Mouse (Mus musculus) forebrain, embryonic 14.5 days (tissue): ENCODE data around the gene Kif6. TPM values are rescaled to one million over a fixed set of nuclear protein-coding genes. Genes with fewer than 3 reads are reported as not detected.
A peak's percentile ranks its signal among the peaks of the same experiment; 100 is the strongest.

Experiments
- ATAC-seq: fragments of 200-750 bp; cut with Nextera tagmentation; 2 replicates; pipeline ENCODE4 v1.8.0; 2017; ENCODE audit warnings: mild to moderate bottlenecking, moderate library complexity
- DNase-seq: peaks from one replicate; pipeline ENCODE4 v3.0.0-alpha.2; 2015; ENCODE audit warnings: low spot score
- H3K27ac ChIP-seq: fragments of 300-500 bp; sonication (generic); 2 replicates; pipeline ENCODE4 v1.5.1; 2014; ENCODE audit warnings: low read depth, mild to moderate bottlenecking, control low read depth, low read length, moderate library complexity
- H3K27me3 ChIP-seq: fragments of 300-500 bp; sonication (generic); replicated peaks from 2 replicates; pipeline ENCODE4 v1.6.1; 2014; ENCODE audit warnings: low read length, control low read depth, mixed read lengths; ENCODE audit not compliant: control insufficient read depth, insufficient read depth
- H3K36me3 ChIP-seq: fragments of 300-500 bp; sonication (generic); 2 replicates; pipeline ENCODE4 v1.6.1; 2014; ENCODE audit warnings: low read length, control low read depth; ENCODE audit not compliant: control insufficient read depth, insufficient read depth
- H3K4me1 ChIP-seq: fragments of 300-500 bp; sonication (generic); 2 replicates; pipeline ENCODE4 v1.6.1; 2014; ENCODE audit warnings: antibody characterized with exemption, low read length, control low read depth; ENCODE audit not compliant: control insufficient read depth, insufficient read depth
- H3K4me2 ChIP-seq: fragments of 300-500 bp; sonication (generic); 2 replicates; pipeline ENCODE4 v1.6.1; 2014; ENCODE audit warnings: mild to moderate bottlenecking, control low read depth, low read length
- H3K4me3 ChIP-seq: fragments of 300-500 bp; sonication (generic); 2 replicates; pipeline ENCODE4 v1.5.1; 2014; ENCODE audit warnings: low read depth, low read length, control low read depth
- H3K9ac ChIP-seq: fragments of 300-500 bp; sonication (generic); 2 replicates; pipeline ENCODE4 v1.6.1; 2014; ENCODE audit warnings: mild to moderate bottlenecking, low read length, control low read depth, moderate library complexity
- H3K9me3 ChIP-seq: fragments of 300-500 bp; sonication (generic); replicated peaks from 2 replicates; pipeline ENCODE4 v1.6.1; 2016; ENCODE audit warnings: low read length, control low read depth, mixed read lengths; ENCODE audit not compliant: control insufficient read depth
- WGBS: fragments of 180-500 bp; shearing (Covaris S2); extraction: QIAGEN DNeasy Blood & Tissue Kit; methylation state at CpG from one replicate; pipeline ENCODE4 v1.1.7; 2014; 5-methylcytosine and 5-hydroxymethylcytosine counted together
- polyA plus RNA-seq: library from polyadenylated mRNA; unstranded; fragments of >200 nt; fragmentation: Nextera tagmentation; extraction: Ambion mirVana; gene quantifications from 2 replicates; pipeline ENCODE4 v1.2.1, GENCODE M21; 2014

Gene Kif6
- polyA plus RNA-seq, 1 experiment from 2014 or later = 1.2 TPM

DNA sequence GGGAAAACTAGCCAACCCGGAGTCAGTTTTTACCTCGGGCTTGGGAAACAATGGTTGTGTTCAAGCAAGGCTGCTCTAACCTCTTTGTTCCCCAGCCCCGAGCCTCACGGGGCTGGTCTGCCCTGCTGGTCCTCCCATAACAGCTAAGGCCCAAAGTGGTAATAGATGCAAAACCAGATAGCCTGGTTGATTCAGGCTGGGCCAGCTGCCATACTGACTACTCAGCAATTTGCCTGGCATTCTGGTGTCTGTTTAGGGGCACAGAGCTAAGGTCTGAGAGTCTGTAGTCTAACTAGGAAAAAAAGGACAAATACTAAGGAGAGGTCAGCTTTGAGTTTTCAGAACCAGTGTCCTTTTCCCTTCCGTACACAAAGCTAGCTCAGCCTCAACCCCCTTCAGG lies 259.8 kb downstream of the Kif6 start:
- H3K36me3 ChIP-seq = no peaks in the 10 kb centered on the region
- ATAC-seq (peak; percentile 35; the same call in 1 of the 2 replicates), DNase-seq (no peak)
- no peak overlapping the region for H3K4me3 ChIP-seq
- H3K27ac ChIP-seq = peak overlapping the region; percentile 22; the same call in 1 of the 2 replicates
- WGBS = 67% methylated on average over 5 of the region's 5 CpGs
- H3K4me1 ChIP-seq = peaks cover 5% of the 10 kb centered on the region; the same call in 1 of the 2 replicates
- H3K9ac ChIP-seq = no peak overlapping the region
- H3K4me2 ChIP-seq = no peak overlapping the region
- H3K9me3 ChIP-seq = no peaks in the 10 kb centered on the region
- no peaks in the 10 kb centered on the region for H3K27me3 ChIP-seq

- Histone ChIP-seq H3K4me3 (no peak overlapping the region), H3K27ac (peak overlapping the region; percentile 22; the same call in 1 of the 2 replicates), H3K9me3 (no peaks in the 10 kb centered on the region), H3K27me3 (no peaks in the 10 kb centered on the region), H3K9ac (no peak overlapping the region), H3K4me2 (no peak overlapping the region), H3K4me1 (peaks cover 5% of the 10 kb centered on the region; the same call in 1 of the 2 replicates), H3K36me3 (no peaks in the 10 kb centered on the region)
- no peak for DNase-seq
- ATAC-seq = no peak
- WGBS = 70% methylated on average over 6 of the region's 6 CpGs
Observed at GRCm38 (mm10) chr17:49875401-49875800, 260.5 kb downstream of the Kif6 start.

DNA sequence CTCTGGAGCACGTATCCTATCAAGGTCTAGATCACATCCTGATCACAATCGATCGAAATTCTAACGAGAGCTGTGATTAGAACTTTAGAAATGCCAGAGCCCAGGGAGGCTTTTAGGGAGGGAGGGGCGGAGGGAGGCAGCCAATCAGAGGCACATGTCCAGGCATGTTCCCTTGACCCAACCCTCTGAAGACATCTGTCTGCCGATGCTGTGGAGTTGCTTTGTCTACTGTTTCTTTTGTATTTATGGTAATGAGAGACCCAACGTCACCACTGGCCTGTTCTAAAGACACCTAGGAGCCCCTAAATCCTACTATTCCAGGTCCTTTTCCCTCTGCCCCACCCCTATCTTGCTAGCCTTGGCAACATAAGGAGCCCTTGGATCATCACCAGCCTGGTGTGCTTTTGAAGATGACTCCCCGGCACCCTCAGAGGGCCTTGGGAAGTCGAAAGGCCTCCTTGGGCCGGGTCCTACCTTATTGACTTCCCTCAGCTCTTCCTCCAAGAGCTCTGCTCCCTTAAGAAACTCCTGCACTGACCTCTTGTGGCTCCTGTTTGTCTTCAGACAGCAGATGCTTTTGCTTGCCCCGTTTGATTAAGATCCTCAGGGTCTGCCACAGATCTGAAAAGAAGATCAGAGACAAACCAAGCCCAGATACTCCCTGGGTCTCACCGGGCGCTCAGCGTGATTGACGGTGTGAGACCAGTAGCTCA lies 261.2 kb downstream of the Kif6 start:
- 47% methylated on average over 15 of the region's 15 CpGs for WGBS
- ATAC-seq = no peak
- H3K36me3 ChIP-seq = no peaks in the 10 kb centered on the region

GRCm38 (mm10) chr17:49880919-49881744 lies 266.2 kb downstream of the Kif6 start:
- no peak overlapping the region for H3K27ac ChIP-seq
- no peak for DNase-seq
- no peaks in the 10 kb centered on the region for H3K27me3 ChIP-seq
- ATAC-seq = no peak
- H3K4me1 ChIP-seq = peaks cover 11% of the 10 kb centered on the region
- H3K36me3 ChIP-seq = no peaks in the 10 kb centered on the region
- 91% methylated on average over 5 of the region's 5 CpGs for WGBS
- no peak overlapping the region for H3K4me2 ChIP-seq
- no peak overlapping the region for H3K4me3 ChIP-seq
- no peaks in the 10 kb centered on the region for H3K9me3 ChIP-seq
- H3K9ac ChIP-seq = no peak overlapping the region

More for the DNA sequence above, 261.2 kb downstream of the Kif6 start:
- Histone ChIP-seq H3K27ac (no peak overlapping the region), H3K4me2 (no peak overlapping the region), H3K27me3 (no peaks in the 10 kb centered on the region), H3K9me3 (no peaks in the 10 kb centered on the region), H3K9ac (no peak overlapping the region), H3K4me1 (peaks cover 5% of the 10 kb centered on the region; the same call in 1 of the 2 replicates), H3K4me3 (no peak overlapping the region)
- DNase-seq = no peak

DNA sequence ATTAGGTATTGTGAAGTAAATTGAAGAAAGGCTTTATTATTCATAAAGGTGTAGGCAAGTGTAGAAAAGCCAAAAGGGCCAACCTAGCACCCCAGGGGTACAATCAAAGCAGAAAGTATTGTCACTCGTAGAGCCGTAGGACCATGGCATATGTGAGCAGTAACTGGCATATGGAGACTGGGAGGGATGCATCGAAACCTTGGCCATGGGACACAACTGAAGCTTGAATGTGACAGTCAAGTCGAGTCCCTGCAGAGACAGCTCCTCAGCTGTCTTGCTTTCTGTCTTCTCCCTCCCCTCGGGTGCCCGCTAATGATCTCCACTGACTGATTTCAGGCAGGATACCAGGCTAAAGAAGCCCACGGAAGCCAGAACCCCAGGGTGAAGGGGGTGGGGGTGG lies 266.9 kb downstream of the Kif6 start:
- Histone ChIP-seq H3K36me3 (no peaks in the 10 kb centered on the region), H3K9me3 (no peaks in the 10 kb centered on the region), H3K9ac (no peak overlapping the region), H3K27ac (no peak overlapping the region), H3K4me1 (peaks cover 11% of the 10 kb centered on the region), H3K27me3 (no peaks in the 10 kb centered on the region), H3K4me3 (no peak overlapping the region), H3K4me2 (no peak overlapping the region)
- WGBS = 84% methylated on average over 7 of the region's 7 CpGs
- DNase-seq = no peak
- no peak for ATAC-seq

DNA sequence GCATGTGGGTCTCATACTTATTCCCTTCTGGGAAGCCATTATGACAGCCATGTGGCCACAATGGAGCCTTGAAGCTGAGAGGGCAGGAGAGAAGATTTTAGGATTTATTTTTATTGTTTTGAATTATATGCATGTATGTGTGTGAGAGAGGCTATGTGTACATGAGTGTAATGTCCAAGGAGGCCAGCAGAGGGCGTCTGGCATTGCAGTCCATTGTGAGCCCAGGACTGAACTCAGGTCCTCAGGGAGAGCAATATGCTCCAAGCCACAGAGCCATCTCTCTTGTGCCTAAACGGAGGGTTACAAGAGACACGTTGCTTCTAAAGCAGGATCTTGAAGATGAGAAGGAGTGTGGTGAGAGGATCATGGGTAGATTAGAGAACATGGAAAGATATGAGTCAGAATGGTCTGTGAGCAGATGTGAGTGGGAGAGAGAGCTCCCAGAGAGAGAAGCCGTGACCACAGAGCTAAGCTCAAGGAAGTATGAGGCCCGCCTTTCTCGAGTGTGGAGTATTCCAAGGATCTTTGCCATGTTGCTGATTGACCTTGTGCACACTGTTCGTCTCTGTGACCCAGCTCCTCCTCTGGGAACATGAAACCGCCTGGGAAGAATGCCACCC lies 268.3 kb downstream of the Kif6 start:
- Histone ChIP-seq H3K9me3 (no peaks in the 10 kb centered on the region), H3K27me3 (no peaks in the 10 kb centered on the region), H3K9ac (no peak overlapping the region), H3K4me2 (no peak overlapping the region), H3K36me3 (no peaks in the 10 kb centered on the region), H3K27ac (no peak overlapping the region), H3K4me1 (peaks cover 11% of the 10 kb centered on the region), H3K4me3 (no peak overlapping the region)
- WGBS = 86% methylated on average over 8 of the region's 8 CpGs
- ATAC-seq (no peak), DNase-seq (no peak)

- DNase-seq = peak; percentile 46
- H3K4me2 ChIP-seq = no peak overlapping the region
- H3K27me3 ChIP-seq = no peaks in the 10 kb centered on the region
- H3K27ac ChIP-seq = no peak overlapping the region
- 0 out of 2 replicates have a peak, but pooled peaks have one; percentile 23 for ATAC-seq
- 53% methylated on average over 11 of the region's 11 CpGs for WGBS
- H3K36me3 ChIP-seq = no peaks in the 10 kb centered on the region
- H3K4me1 ChIP-seq = peaks cover 11% of the 10 kb centered on the region
- no peaks in the 10 kb centered on the region for H3K9me3 ChIP-seq
- no peak overlapping the region for H3K4me3 ChIP-seq
- no peak overlapping the region for H3K9ac ChIP-seq
Observed at GRCm38 (mm10) chr17:49885035-49885434, 270.1 kb downstream of the Kif6 start.

GRCm38 (mm10) chr17:49889629-49890028 lies 274.7 kb downstream of the Kif6 start:
- WGBS = 27% methylated on average over 7 of the region's 7 CpGs
- Histone ChIP-seq H3K9me3 (no peaks in the 10 kb centered on the region), H3K27ac (no peak overlapping the region), H3K4me1 (peaks cover 11% of the 10 kb centered on the region), H3K4me2 (no peak overlapping the region), H3K36me3 (no peaks in the 10 kb centered on the region), H3K4me3 (no peak overlapping the region), H3K9ac (no peak overlapping the region), H3K27me3 (no peaks in the 10 kb centered on the region)
- peak; percentile 42; the same call in 1 of the 2 replicates for ATAC-seq
- DNase-seq = peak; percentile 53
